Mouse (Mus musculus): ENCODE data around the gene Bst2.

- TF ChIP-seq CTCF (IDR thresholded peaks at IDR 0.05; ENCODE audit: low read depth) (no peak), EP300 (IDR thresholded peaks at IDR 0.05; ENCODE audit: low read depth) (no peak)
These were observed 41.4 kb downstream of the Bst2 start for GRCm38 (mm10) chr8:71495811-71496210.
